Mouse (Mus musculus): ENCODE measurements around the gene Tpd52l2.
"Not testable (repeated sequence)": the region's sequence is repeated elsewhere in the genome, so short reads cannot be mapped to it uniquely, and the experiment has no call there.

Gene Tpd52l2

DNA sequence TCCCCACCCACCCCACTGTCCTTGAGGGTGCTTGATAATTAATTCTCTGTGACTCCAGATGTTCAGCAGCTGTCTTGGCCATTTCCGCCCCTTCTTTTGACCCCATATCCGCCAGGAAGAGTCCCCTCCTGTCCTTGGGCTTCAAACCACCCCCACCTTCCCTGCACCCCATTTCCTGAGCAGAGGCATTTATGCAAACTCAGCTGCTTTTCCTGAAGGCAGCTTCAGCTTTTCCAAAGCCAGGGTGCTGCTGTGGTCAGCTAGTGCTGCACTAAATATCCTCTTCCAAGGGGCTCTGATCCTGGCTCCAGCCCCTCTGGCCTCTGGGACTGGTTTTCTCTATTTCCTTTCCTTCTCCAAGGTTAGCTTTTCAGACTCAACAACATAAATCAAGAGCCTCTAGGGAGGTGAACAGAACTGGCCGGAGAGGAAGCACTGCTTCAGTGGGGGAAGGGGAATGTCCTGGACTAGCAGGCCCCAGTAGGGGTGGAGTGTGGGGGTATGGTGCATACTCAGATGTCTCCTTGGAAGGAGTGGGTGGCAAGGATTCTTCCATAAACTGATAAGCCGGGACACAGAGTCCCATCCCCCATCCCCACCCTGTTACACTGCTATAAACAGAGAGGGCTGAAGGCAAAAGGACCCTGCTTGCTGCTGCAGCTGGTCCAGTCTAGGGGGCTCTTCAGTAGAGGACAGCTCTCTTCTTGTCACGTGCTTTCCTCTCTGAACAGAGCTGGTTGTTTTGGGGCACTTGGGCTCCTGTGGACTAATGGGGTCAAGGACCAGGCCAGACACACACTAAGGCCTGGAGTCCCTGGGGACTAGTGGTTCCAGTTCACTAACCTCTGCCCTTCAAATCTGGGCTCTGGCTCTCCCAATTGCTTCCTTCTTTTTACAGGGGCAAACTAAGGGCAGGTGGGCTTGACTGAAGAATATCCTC is 9.3 kb upstream of the Tpd52l2 start:
- peak; percentile 59 for DNase-seq (ENCODE audit: low read depth, low spot score)

DNA sequence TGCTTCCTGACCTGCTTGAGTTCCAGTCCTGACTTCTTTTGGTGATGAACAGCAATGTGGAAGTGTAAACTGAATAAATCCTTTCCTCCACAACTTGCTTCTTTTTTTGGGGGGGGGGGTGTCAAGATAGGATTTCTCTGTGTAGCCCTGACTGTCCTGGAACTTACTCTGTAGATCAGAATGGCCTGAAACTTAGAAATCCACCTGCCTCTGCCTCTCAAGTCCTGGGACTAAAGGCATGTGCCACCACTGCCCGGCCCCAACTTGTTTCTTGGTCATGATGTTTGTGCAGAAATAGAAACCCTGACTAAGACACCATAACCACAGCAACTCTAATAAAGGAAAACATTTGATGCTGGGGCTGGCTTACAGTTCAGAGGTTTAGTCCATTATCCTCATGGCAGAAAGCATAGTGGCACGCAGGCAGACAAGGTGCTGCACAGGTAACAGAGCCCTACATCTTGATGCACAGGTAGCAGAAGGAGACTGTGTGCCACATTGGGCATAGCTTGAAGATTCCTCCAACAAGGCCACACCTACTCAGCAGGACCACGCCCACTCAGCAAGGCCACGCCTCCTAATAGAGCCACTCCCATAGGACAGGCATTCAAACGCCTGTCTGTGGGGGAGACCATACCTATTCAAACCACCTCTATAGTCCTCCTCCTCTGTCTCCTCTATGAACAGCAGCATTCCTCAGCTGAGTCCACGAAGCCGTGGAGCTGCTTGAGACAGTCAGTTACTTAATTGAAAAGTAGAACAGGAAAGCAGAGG is 5.3 kb upstream of the Tpd52l2 start:
- DNase-seq (ENCODE audit: low read depth, low spot score) = no peak

DNA sequence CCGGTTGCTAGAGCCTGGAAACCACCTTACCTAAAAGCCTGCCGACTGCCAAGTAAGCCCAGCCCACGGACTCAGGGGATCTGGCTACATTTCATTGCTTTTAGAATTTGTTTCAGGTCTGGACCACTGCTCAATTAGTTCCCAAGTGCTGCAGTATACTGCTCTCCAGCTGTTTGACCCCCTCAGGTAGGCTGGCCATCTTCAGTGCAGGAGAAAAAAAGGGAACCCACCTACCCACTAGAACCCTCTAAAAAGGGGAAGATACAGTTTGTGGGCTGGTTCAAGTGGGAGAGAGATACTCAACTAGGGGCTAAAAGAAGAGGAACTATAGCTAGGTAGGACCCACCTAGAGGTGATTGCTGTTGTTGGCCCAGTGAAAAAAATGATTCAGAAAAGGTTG is 4.7 kb upstream of the Tpd52l2 start:
- DNase-seq (ENCODE audit: low read depth, low spot score) = no peak

DNA sequence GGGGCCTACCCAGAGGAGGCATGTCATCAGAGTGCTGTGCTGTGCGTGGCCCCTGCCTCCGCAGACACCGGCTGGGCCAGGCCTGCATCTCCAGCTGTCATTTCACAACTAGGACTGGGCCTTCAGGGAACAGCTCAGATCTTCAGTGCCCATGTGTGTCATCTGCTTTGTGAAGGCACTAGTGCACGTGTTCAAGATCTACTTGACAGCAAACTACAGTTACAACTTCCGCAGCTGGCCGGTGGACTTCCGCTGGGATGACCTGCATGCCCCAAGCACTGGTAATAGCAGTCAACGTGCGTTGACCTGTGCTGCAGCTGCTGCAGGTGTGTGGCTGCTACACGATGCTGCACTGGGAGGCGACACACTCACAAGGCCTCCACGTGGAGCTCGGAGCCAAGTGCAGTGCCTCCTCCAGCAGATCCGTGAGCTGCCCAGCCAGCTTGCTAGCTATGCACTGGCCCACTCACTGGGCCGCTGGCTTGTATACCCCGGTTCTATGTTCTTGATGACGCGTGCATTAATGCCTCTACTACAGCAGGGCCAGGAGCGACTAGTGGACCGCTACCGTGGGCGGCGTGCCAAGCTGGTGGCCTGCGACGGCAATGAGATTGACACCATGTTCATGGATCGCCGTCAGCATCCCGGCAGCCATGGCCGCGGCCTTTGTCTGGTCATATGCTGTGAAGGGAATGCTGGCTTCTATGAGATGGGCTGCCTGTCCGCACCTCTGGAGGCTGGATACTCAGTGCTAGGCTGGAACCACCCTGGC is 3.6 kb upstream of the Tpd52l2 start, which contains the start of gene Abhd16b:
Abhd16b (plus strand) TSS at position 51 of the 772 bp plus-strand sequence.
- DNase-seq (ENCODE audit: low read depth, low spot score) = no peak

DNA sequence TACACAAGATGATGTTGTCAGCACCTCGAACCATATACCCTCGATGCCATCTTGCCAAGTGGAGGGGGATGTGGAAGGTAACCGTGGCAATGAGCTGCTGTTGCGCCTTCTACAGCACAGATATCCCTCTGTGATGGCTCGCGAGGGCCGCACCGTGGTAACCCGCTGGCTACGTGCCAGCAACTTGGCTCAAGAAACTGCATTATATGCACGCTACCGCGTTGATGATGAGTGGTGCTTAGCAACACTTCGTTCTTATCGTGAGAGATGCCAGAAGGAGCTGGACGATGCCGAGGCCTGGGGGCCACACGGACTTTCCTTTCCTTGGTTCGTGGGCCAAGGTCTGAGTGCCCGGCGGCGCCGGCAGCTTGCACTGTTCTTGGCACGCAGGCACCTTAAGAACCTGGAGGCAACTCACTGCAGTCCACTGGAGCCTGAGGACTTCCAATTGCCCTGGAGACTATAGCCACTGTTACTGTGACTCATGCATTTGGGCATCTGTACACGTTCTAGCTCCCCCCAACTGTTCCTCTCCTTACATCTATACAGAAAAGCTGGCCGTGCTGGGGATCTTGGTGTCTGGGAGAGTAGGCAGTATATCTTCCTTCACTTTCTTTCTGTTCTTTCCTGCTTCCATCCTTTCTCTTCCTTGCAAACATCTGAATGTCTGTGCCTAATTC is 2.5 kb upstream of the Tpd52l2 start:
- no peak for DNase-seq (ENCODE audit: low read depth, low spot score)

DNA sequence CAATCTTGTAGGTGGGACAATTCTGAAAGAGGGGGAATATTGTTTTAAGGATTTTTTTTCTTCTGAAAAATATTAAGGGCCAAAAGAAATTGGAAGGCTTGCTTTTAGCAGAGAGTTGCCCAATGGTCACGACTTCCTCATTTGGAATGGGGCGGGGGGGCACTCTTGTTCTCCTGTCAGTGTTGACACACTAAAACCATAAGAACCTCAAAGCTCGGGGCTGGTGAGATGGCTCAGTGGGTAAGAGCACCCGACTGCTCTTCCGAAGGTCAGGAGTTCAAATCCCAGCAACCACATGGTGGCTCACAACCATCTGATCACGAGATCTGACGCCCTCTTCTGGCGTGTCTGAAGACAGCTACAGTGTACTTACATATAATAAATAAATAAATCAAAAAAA is 1.1 kb upstream of the Tpd52l2 start:
- not testable (repeated sequence) for DNase-seq (ENCODE audit: low read depth, low spot score)

DNA sequence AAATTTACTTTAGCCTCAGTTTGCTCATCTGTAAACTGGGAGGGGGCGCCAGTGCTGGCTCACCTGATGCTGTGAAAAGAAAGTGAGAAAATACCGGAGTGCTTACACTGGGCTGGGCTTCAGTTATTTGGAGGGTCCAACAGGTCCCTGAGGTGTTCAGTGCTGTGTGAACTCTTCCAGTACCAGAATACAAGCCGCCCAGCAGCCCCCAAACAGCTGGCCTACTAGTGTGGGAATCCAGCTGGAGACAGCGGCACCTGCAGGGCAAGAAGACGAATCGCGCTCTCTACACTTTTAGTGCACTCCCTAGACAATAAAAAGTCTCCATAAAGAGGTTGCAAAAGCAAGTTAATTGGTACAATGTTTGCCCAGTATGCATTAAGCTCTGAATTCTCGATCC is 661 bp upstream of the Tpd52l2 start:
- DNase-seq (ENCODE audit: low read depth, low spot score) = no peak

DNA sequence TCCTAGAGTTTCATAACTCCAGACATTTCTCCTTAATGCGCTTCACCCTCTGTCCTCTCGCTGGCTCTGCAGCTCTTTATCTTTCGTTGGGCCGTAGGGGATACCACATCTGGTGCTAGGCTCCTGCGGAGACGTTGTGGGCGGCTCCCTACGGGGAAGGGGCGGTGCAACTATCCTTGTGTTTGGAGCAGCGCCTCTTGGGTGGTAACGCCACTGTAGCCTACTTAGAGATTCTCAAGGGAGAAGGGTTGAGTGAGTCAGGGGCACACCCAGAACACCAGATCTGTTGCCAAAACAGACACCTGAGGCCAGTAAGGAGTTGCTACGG is 570 bp downstream of the Tpd52l2 start:
- no peak for DNase-seq (ENCODE audit: low read depth, low spot score)

DNA sequence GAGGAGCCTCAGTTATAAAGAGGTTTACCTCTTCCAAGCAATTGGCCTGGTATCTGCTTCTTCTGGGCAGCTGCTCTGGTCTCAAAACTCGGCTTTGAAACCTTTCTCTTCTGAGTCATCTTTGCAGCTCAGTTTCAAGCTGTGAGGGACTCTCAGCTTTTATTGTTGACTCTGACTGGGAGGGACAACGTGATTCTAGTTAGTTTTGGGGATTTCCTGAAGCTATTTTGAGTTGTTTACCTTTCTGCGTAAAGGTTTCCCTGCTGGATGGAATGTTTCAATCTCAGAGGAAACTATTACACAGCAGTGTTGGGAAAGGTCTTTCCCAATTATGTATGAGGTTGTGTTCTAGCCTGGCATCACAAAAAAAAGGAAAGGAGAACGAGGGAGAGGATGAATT is 1.7 kb downstream of the Tpd52l2 start:
- DNase-seq (ENCODE audit: low read depth, low spot score) = no peak

DNA sequence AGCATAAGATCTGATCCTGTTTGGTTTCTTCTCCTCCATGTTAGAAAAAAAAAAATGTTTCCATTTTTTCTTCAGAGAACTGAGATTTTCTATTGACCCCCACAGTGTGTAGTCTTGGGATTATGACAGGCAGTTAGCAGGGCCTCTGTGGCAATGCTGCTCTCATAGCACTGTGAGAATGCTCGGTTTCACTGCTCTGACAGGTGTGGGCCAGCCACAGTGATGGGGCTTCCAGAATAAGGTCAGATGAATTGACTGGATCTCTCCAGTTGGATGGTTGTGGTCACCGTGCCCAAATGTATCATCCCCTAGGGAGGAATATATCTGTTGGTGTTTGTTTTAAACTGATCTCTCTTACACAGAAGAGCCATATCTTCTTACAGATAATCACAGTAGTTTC is 12.2 kb downstream of the Tpd52l2 start:
- no peak for DNase-seq (ENCODE audit: low read depth, low spot score)

DNA sequence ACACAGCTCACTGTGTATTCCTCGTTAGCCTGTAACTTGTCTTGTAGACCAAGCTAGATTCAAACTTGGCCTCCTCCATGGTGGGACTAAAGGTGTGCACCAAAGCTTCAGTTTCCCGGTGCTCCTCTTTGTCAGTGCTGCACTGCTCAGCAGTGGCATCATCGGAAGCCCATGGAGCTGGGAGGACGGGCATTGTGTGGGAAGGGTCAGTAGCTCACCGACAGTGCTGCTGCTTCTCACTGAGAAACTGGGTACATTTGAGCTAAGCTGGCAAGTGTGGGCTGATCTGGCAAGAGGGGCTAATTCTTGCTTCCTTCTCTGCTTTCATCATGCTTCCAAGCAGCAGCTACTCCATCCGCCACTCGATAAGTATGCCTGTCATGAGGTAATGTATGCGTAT is 14.3 kb downstream of the Tpd52l2 start:
- no peak for DNase-seq (ENCODE audit: low read depth, low spot score)

DNA sequence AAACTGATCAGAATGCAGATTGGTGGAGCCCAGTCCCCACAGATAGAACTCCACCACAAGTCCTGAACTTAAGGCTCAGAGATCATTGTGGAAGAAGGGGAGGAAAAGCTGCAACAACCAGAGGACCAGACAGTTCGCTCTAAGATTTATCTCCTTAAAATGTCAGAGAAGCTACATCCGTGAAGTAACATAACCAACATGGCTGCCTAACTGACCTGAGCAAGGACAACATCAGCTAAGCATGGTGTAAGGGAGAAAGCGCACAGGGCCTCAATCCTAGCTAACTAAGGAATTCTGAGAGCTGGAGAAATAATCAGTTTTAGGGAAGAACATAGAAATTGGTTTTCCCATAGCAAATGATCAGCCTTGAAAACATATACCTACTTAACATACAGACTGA is 22.3 kb downstream of the Tpd52l2 start:
- no peak for DNase-seq (ENCODE audit: low read depth, low spot score)

DNA sequence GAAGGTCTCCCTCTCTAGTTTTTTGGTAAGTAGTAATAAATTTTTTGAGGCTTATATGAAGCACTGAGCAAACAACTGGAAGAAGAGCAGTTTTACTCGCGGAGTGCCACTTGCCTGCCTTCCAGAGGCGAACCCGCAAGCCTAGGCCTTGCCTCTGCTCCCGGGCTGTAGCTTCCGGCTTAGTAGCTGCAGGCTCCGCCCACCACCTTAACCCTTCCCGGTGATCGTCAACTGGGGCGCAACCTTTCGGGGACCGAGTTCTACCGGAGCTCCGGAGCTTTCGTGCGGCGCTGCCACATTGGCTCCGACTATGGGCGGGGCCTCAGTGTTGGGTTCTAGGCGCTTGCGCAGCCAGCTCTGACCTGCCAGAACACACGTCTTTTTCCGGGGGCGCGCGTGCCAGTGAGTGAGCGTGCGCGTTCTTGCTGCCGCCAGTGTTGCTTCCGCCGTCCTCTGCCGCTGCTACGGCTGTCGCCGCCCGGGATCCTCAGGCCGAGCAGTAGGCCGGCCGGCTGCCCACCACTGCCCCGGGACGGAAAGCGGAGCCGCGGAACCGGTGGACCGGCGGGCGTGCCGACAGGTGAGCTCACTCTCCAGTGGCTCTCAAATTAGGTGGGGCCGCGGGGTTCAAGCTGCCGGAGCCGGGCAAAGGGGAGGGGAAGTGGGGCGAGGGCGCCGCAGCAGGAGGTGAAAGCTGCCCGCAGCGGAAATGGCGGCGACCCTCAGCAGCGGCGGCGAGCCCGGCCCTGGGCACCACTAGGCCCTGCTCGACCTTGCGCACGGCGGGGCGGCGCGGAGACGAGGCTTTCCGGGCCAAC is 23.4 kb downstream of the Tpd52l2 start, which contains the start of gene Dnajc5:
Dnajc5 (plus strand) TSS at position 368 of the 818 bp plus-strand sequence.
- peak; percentile 92 for DNase-seq (ENCODE audit: low read depth, low spot score)

DNA sequence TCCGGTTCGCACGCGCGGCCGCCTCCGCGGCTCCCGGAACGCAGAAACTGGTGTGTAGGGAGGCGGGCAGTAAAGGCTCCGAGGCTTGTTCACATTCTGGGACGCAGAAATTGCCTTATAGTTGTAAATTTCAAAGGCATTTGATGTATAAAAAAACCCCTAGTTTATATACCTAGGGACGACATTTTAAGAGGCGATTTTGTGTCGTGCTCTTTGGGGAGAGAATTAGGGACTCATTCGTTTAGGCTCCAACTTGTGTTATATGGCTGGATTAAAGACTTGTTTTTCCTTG is 23.9 kb downstream of the Tpd52l2 start:
- DNase-seq (ENCODE audit: low read depth, low spot score) = no peak

DNA sequence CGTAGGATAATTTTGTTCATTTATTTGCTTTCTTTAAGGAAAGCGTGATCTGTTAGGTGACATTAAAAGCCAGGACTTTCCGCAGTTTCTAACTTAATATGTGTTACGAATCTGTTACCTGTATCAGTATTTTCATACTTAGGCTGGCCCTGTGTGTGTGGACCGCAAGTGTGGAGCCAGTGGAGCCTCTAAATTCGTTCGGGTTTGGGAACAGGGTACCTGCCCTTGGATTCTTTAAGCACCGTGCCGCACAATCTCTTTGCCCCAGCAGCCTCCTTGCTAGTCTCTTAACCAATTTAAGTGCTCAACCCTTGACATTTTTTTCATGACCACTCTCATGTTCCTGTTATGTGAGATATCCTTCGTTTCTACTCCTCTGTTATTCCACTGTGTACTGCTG is 24.5 kb downstream of the Tpd52l2 start:
- DNase-seq (ENCODE audit: low read depth, low spot score) = no peak

DNA sequence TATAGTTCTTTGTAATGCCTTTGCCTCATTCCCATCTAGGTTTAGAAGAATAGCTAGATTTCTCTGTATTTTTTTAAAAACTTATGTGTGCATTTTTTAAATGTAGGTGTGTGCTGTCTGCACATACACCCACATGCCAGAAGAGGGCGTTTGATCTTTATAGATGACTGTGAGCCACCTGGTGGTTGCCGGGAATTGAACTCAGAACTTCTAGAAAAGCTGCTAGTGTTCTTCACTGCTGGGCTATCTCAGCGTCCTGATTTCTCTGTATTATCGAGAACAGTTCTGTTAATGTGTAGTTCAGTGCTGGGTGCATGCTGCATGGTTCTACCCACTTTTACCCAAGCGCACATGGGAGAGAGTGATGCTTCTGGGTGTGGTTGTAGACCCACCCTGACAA is 25.9 kb downstream of the Tpd52l2 start:
- no peak for DNase-seq (ENCODE audit: low read depth, low spot score)

DNA sequence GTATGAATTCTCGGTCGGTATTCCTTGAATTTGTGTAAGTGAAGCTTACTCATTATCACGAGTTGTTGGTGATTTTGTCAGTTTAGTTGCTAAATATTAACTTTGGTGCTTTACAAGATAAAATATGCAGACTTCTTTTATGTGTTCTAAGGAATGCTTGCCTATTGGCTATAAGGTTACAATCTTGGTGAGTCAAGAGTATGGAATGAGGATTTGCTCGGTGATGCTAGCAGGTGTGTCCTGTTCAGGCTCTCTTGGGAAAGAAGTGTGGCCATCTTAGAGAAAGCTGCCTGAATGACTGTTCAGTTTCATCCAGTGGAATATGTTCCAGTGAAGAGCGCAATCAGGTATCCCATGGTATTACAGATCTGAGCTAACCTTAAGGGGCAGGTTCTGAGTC is 28.6 kb downstream of the Tpd52l2 start:
- no peak for DNase-seq (ENCODE audit: low read depth, low spot score)

DNA sequence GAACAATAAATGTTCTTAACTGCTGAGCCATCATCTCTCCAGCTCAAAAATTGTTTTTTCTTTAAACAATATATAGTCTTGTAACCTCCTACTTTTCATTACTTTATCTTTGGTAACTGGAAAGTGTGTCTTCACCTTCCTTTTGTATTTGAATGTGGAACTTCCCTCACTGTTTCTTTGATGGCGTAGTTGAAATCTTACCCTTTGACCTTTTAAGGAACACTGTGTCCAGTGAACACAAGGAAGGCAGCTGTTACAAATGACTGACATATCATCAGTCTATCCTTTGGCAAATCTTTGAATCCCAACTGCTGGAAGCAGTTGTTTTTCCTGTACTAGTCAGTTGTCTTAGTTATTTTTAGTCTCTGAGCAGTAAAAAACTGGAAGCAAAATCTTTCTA is 32.1 kb downstream of the Tpd52l2 start:
- DNase-seq (ENCODE audit: low read depth, low spot score) = no peak

DNA sequence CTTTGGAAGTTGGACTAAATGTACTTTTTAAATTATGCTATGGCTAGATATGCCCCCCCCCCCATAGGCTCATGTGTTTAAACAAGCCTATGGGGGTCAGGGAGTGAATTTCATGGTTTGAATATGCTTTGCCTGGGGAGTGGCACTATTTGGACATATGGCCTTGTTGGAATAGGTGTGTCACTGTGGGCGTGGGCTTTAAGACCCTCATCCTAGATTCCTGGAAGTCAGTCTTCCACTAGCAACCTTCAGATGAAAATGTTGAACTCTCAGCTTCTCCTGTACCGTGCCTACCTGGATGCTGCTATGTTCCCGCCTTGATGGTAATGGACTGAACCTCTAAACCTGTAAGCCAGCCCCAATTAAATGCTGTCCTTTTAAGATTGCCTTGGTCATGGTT is 35.6 kb downstream of the Tpd52l2 start:
- no peak for DNase-seq (ENCODE audit: low read depth, low spot score)

DNA sequence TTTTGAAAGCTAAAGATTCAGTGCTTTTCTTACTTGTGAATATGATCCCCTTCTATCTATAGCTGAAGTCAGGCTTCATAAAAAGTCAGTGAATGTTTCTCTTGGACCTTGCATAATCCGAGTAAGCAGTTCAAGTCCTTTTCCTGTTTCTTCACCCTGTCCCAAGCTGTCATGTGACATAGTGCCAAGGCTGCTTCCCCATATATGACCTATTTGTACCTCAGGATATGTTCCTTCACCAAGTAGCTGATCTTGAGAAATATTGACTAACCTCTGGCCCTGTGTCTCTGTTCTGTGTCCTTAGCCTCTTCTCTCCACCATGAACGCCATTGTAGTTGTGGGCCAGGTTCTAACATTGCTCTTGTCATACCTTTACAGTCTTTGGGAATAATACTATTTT is 39.5 kb downstream of the Tpd52l2 start:
- no peak for DNase-seq (ENCODE audit: low read depth, low spot score)
